Mouse (Mus musculus): ENCODE data around the gene P4htm. TPM values are rescaled to one million over a fixed set of nuclear protein-coding genes. Genes with fewer than 3 reads are reported as not detected.

Gene P4htm
- 10 to 100 TPM; 14.2 to 15.3 TPM for total RNA-seq (2021)
- 21.0 and 25.2 TPM in 2 replicates for polyA plus RNA-seq (2012; rRNA removed)
- long read RNA-seq, transcript P4htm-201 (9 exons, 1,841 nt), result major isoform, 31 of 33 reads
- long read RNA-seq, partial matches to known transcripts, result 0 of 33 reads
- long read RNA-seq, other reads (novel, unspliced or antisense), result 2 of 33 reads

GRCm38 (mm10) chr9:108596998-108597764 lies at the start of gene P4htm:
P4htm (minus strand) TSS chr9:108597667.
- peak; percentile 83 to 84 for DNase-seq
- Histone ChIP-seq H3K4me3 (peak within 1 kb of the TSS; percentile 81), H3K27me3 (ENCODE audit: control insufficient read depth, insufficient read depth, low read length) (no peaks in the 10 kb centered on the region), H3K79me2 (replicated peaks; ENCODE audit: control insufficient read depth, insufficient read depth, low read length) (no peaks in the 10 kb centered on the region), H3K36me3 (ENCODE audit: control insufficient read depth, insufficient read depth, low read length) (no peaks in the 10 kb centered on the region), H3K4me1 (ENCODE audit: control insufficient read depth, insufficient read depth, low read length) (peaks cover 3% of the 10 kb centered on the region), H3K9ac (ENCODE audit: low read depth, low read length) (peak within 1 kb of the TSS; percentile 83), H3K27ac (peak within 1 kb of the TSS; percentile 73)
- WGBS, result 4% methylated on average over 68 of the region's 69 CpGs
- intact Hi-C loops (cut with DNase I), result no loop called here
- TF ChIP-seq POLR2A (IDR thresholded peaks at IDR 0.05; ENCODE audit: insufficient read depth, low read depth, low read length), result peak; percentile 57; the same call in 1 of the 2 replicates
- TF ChIP-seq EP300 (IDR thresholded peaks at IDR 0.05; ENCODE audit: insufficient read depth, low read depth, low read length), result no peak
- TF ChIP-seq CTCF (IDR thresholded peaks at IDR 0.05), result peak; percentile 50

GRCm38 (mm10) chr9:108639825-108640224 lies 42.4 kb upstream of the P4htm start:
- WGBS, result 74% methylated on average over 2 of the region's 2 CpGs
- no peak overlapping the region for H3K4me3 ChIP-seq
- intact Hi-C loops (cut with DNase I), result no loop called here
- peaks cover 11% of the 10 kb centered on the region for H3K79me2 ChIP-seq (replicated peaks; ENCODE audit: control insufficient read depth, insufficient read depth, low read length)
- no peaks in the 10 kb centered on the region; the same call in 1 of the 2 replicates for H3K4me1 ChIP-seq (ENCODE audit: control insufficient read depth, insufficient read depth, low read length)
- TF ChIP-seq EP300 (IDR thresholded peaks at IDR 0.05; ENCODE audit: insufficient read depth, low read depth, low read length) (no peak), CTCF (IDR thresholded peaks at IDR 0.05) (no peak), POLR2A (IDR thresholded peaks at IDR 0.05; ENCODE audit: insufficient read depth, low read depth, low read length) (no peak)
- H3K27me3 ChIP-seq (ENCODE audit: control insufficient read depth, insufficient read depth, low read length), result no peaks in the 10 kb centered on the region
- no peak for DNase-seq
- no peak overlapping the region for H3K27ac ChIP-seq
- H3K9ac ChIP-seq (ENCODE audit: low read depth, low read length), result no peak overlapping the region
- peaks cover 28% of the 10 kb centered on the region for H3K36me3 ChIP-seq (ENCODE audit: control insufficient read depth, insufficient read depth, low read length)

GRCm38 (mm10) chr9:108635415-108635814 lies 37.9 kb upstream of the P4htm start:
- TF ChIP-seq CTCF (IDR thresholded peaks at IDR 0.05) (no peak), EP300 (IDR thresholded peaks at IDR 0.05; ENCODE audit: insufficient read depth, low read depth, low read length) (no peak), POLR2A (IDR thresholded peaks at IDR 0.05; ENCODE audit: insufficient read depth, low read depth, low read length) (no peak)
- Histone ChIP-seq H3K27ac (no peak overlapping the region), H3K4me3 (no peak overlapping the region), H3K9ac (ENCODE audit: low read depth, low read length) (no peak overlapping the region), H3K36me3 (ENCODE audit: control insufficient read depth, insufficient read depth, low read length) (peaks cover 21% of the 10 kb centered on the region), H3K4me1 (ENCODE audit: control insufficient read depth, insufficient read depth, low read length) (no peaks in the 10 kb centered on the region), H3K79me2 (replicated peaks; ENCODE audit: control insufficient read depth, insufficient read depth, low read length) (peaks cover 10% of the 10 kb centered on the region), H3K27me3 (ENCODE audit: control insufficient read depth, insufficient read depth, low read length) (no peaks in the 10 kb centered on the region)
- DNase-seq, result no peak
- intact Hi-C loops (cut with DNase I), result no loop called here
- 72% methylated on average over 2 of the region's 2 CpGs for WGBS

GRCm38 (mm10) chr9:108633846-108634245 lies 36.4 kb upstream of the P4htm start:
- no peaks in the 10 kb centered on the region for H3K4me1 ChIP-seq (ENCODE audit: control insufficient read depth, insufficient read depth, low read length)
- H3K36me3 ChIP-seq (ENCODE audit: control insufficient read depth, insufficient read depth, low read length), result peaks cover 13% of the 10 kb centered on the region
- TF ChIP-seq CTCF (IDR thresholded peaks at IDR 0.05), result no peak
- TF ChIP-seq EP300 (IDR thresholded peaks at IDR 0.05; ENCODE audit: insufficient read depth, low read depth, low read length), result no peak
- TF ChIP-seq POLR2A (IDR thresholded peaks at IDR 0.05; ENCODE audit: insufficient read depth, low read depth, low read length), result no peak
- no peaks in the 10 kb centered on the region for H3K27me3 ChIP-seq (ENCODE audit: control insufficient read depth, insufficient read depth, low read length)
- no peak overlapping the region for H3K4me3 ChIP-seq
- WGBS, result 53% methylated on average over 2 of the region's 2 CpGs
- no peak overlapping the region for H3K27ac ChIP-seq
- intact Hi-C loops (cut with DNase I), result no loop called here
- no peak overlapping the region for H3K9ac ChIP-seq (ENCODE audit: low read depth, low read length)
- no peak for DNase-seq
- H3K79me2 ChIP-seq (replicated peaks; ENCODE audit: control insufficient read depth, insufficient read depth, low read length), result peaks cover 8% of the 10 kb centered on the region

GRCm38 (mm10) chr9:108632375-108632774 lies 34.9 kb upstream of the P4htm start:
- intact Hi-C loops (cut with DNase I), result no loop called here
- H3K4me1 ChIP-seq (ENCODE audit: control insufficient read depth, insufficient read depth, low read length), result no peaks in the 10 kb centered on the region
- H3K9ac ChIP-seq (ENCODE audit: low read depth, low read length), result no peak overlapping the region
- TF ChIP-seq EP300 (IDR thresholded peaks at IDR 0.05; ENCODE audit: insufficient read depth, low read depth, low read length) (no peak), POLR2A (IDR thresholded peaks at IDR 0.05; ENCODE audit: insufficient read depth, low read depth, low read length) (no peak), CTCF (IDR thresholded peaks at IDR 0.05) (no peak)
- no peak for DNase-seq
- peaks cover 3% of the 10 kb centered on the region for H3K79me2 ChIP-seq (replicated peaks; ENCODE audit: control insufficient read depth, insufficient read depth, low read length)
- WGBS, result 54% methylated on average over 5 of the region's 5 CpGs
- H3K27me3 ChIP-seq (ENCODE audit: control insufficient read depth, insufficient read depth, low read length), result no peaks in the 10 kb centered on the region
- H3K4me3 ChIP-seq, result no peak overlapping the region
- no peak overlapping the region for H3K27ac ChIP-seq
- peaks cover 7% of the 10 kb centered on the region for H3K36me3 ChIP-seq (ENCODE audit: control insufficient read depth, insufficient read depth, low read length)
